Mouse (Mus musculus) liver, postnatal 0 days (tissue): ENCODE results near the gene Snx13.

ENCODE experiments used
- CTCF ChIP-seq: sonication (generic); IDR thresholded peaks from 2 replicates; pipeline ENCODE4 v1.5.1; 2016; ENCODE audit warnings: antibody characterized with exemption, low read depth
- EP300 ChIP-seq: IDR thresholded peaks from 2 replicates; pipeline ENCODE4 v1.6.1; 2016; ENCODE audit warnings: antibody characterized with exemption, low read depth, mild to moderate bottlenecking

- TF ChIP-seq CTCF: no peak
- no peak for TF ChIP-seq EP300
Observed at GRCm38 (mm10) chr12:35008340-35009137, 38.4 kb upstream of the Snx13 start.
